Mouse (Mus musculus) kidney, adult 2 months (tissue): Measurements from ENCODE around the gene Slc35b4. TPM values are rescaled to one million over a fixed set of nuclear protein-coding genes. Genes with fewer than 3 reads are reported as not detected.

Source experiments
- DNase-seq: peaks from one replicate; pipeline ENCODE4 v3.0.0; 2021
- H3K27ac ChIP-seq: fragments of 200-500 bp; 2 replicates; pipeline ENCODE4 v1.5.1; 2012; ENCODE audit warnings: low read depth, low read length, control low read depth, inconsistent platforms; ENCODE audit not compliant: insufficient read depth
- H3K27me3 ChIP-seq: fragments of 200-500 bp; replicated peaks from 2 replicates; pipeline ENCODE4 v1.6.1; 2012; ENCODE audit warnings: mild to moderate bottlenecking, moderate library complexity, low read length, inconsistent platforms; ENCODE audit not compliant: control insufficient read depth, insufficient read depth
- H3K36me3 ChIP-seq: fragments of 200-500 bp; 2 replicates; pipeline ENCODE4 v1.6.1; 2012; ENCODE audit warnings: mild to moderate bottlenecking, moderate library complexity, low read length, inconsistent platforms; ENCODE audit not compliant: control insufficient read depth, insufficient read depth
- H3K4me1 ChIP-seq: fragments of 200-500 bp; 2 replicates; pipeline ENCODE4 v1.6.1; 2011; ENCODE audit warnings: low read length; ENCODE audit not compliant: control insufficient read depth, insufficient read depth
- H3K4me3 ChIP-seq: fragments of 200-500 bp; 2 replicates; pipeline ENCODE4 v1.5.1; 2011; ENCODE audit warnings: mild to moderate bottlenecking, low read depth, low read length, control low read depth; ENCODE audit not compliant: insufficient read depth
- CTCF ChIP-seq: fragments of 200-500 bp; conservative IDR thresholded peaks from 2 replicates; pipeline ENCODE4 v1.5.1; 2011; ENCODE audit warnings: low read depth, mild to moderate bottlenecking, control low read depth, low read length, moderate library complexity, mixed read lengths; ENCODE audit not compliant: insufficient read depth, insufficient read length
- POLR2A ChIP-seq: fragments of 200-500 bp; IDR thresholded peaks from one replicate; pipeline ENCODE4 v1.6.1; 2011; ENCODE audit warnings: low read depth, low read length, control low read depth
- WGBS: fragments of 180-500 bp; shearing (Covaris S2); methylation state at CpG from one replicate; pipeline ENCODE4 v1.1.7; 2018; 5-methylcytosine and 5-hydroxymethylcytosine counted together
- polyA plus RNA-seq: library from polyadenylated mRNA; depleted of rRNA; stranded (reverse); fragments of >200 nt; gene quantifications from 2 replicates; pipeline ENCODE4 v1.2.3, GENCODE M21; 2012; rRNA removed

Gene Slc35b4
- polyA plus RNA-seq, 1 experiment: 88.5 TPM

DNA sequence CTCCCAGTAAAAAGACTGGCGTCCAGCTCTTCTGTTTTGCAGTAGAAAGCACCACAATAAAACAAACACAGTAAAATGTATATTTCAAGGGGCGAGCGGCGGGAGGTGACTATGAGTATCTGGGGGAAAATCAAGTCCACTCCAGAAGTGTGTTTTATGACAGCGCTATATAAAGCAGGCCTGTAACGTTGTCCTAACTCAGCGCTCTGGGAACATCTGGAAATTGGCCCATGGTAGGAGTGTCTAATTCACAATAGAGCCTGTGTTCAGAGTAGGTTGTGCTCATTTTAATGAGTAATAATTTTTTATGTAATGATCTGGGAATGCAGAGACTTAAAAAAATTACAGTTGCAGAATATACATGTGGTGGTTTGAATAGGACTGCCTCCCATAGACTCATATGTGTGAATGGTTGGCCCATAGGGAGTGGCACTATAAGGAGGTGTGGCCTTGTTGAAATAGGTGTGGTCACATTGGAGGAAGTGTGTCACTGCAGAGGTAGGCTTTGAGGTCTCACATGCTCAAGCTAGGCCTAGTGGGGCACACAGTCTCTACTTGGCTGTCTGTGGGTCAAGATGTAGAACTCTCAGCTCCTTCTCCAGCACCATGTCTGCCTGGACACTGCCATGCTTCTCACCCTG is 60.0 kb downstream of the Slc35b4 start:
- no peaks in the 10 kb centered on the region for H3K27me3 ChIP-seq
- no peak for DNase-seq
- no peaks in the 10 kb centered on the region for H3K36me3 ChIP-seq
- H3K27ac ChIP-seq: no peak overlapping the region
- no peaks in the 10 kb centered on the region for H3K4me1 ChIP-seq
- WGBS: 91% methylated on average over 7 of the region's 7 CpGs
- TF ChIP-seq POLR2A (no peak), CTCF (no peak)
- H3K4me3 ChIP-seq: no peak overlapping the region

DNA sequence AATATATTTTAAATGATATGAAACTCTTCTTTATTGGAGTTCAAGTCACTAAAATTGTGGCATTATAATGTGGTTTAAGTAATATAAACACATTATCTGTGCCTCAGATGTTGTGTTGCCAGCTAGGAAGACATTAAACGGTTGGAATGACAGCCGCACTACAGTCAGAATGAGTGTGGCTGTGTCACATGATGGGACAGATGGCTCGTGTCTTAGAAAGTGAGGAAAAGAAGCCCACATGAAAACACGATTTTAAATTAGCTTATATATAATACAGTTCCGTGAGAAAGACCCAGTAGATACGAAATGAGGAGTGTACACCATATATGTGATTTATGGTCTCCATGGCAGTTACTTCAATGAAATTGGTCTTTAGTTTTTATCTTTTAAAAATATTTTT is 65.5 kb downstream of the Slc35b4 start:
- H3K27ac ChIP-seq: no peak overlapping the region
- no peak overlapping the region for H3K4me3 ChIP-seq
- WGBS: 82% methylated on average over 6 of the region's 6 CpGs

DNA sequence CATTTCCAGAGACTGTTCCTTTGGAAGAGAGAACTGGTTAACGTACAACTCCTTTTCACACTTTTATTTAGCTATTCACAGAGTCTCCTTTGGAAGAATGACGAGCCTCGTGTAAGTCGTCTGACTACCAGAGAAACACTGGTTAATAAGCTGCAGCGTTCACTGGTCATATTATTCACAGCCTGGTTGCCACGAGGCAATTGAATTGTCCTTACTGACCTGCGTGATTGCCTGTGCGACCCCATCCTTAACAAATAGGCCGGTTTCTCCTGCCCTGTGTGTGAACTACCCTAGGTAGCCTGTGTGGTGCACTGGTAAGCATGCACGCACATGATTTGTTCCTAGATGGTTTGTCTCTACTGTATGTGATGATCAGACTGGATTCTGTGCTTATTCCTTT is 66.3 kb downstream of the Slc35b4 start:
- no peaks in the 10 kb centered on the region for H3K36me3 ChIP-seq
- 40% methylated on average over 10 of the region's 10 CpGs for WGBS
- TF ChIP-seq CTCF (no peak), POLR2A (no peak)
- H3K27me3 ChIP-seq: no peaks in the 10 kb centered on the region
- peaks cover 3% of the 10 kb centered on the region; the same call in 1 of the 2 replicates for H3K4me1 ChIP-seq
- DNase-seq: peak; percentile 76
- no peak overlapping the region; the same call in 1 of the 2 replicates for H3K27ac ChIP-seq
- H3K4me3 ChIP-seq: no peak overlapping the region

More for the DNA sequence above, 65.5 kb downstream of the Slc35b4 start:
- H3K36me3 ChIP-seq: no peaks in the 10 kb centered on the region
- TF ChIP-seq CTCF (no peak), POLR2A (no peak)
- no peak for DNase-seq
- peaks cover 3% of the 10 kb centered on the region; the same call in 1 of the 2 replicates for H3K4me1 ChIP-seq
- H3K27me3 ChIP-seq: no peaks in the 10 kb centered on the region

Other genes with a start within 250 kb of the Slc35b4 start
- 0.24 and 0.27 TPM in 2 replicates for gene Lrguk, start 147.7 kb downstream of the Slc35b4 start, polyA plus RNA-seq
- gene Akr1b3, start 140.4 kb upstream of the Slc35b4 start, polyA plus RNA-seq: 208 and 280 TPM in 2 replicates
- 2.6 and 3.9 TPM in 2 replicates for gene Akr1b8, start 177.0 kb upstream of the Slc35b4 start, polyA plus RNA-seq
- gene Akr1b10, start 207.1 kb upstream of the Slc35b4 start, polyA plus RNA-seq: 40.1 and 42.2 TPM in 2 replicates
- gene Akr1b7, start 235.2 kb upstream of the Slc35b4 start, polyA plus RNA-seq: 3.2 and 4.0 TPM in 2 replicates